Mouse (Mus musculus) cortical plate, adult 2 months (tissue): ENCODE measurements at regions not wholly inside any gene's neighbourhood (a gene's known extent, or its start where the extent isn't known, plus 50 kb on each side); places are given as distances from the start of the nearest gene placed in this dataset.

Source experiments
- CTCF ChIP-seq: fragments of 200-500 bp; IDR thresholded peaks from 2 replicates; pipeline ENCODE4 v1.5.1; 2011; ENCODE audit warnings: mild to moderate bottlenecking, control low read depth, low read length; ENCODE audit not compliant: insufficient read depth; ENCODE audit errors: extremely low read depth
- POLR2A ChIP-seq: fragments of 200-500 bp; IDR thresholded peaks from 2 replicates; pipeline ENCODE4 v1.6.1; 2011; ENCODE audit warnings: mild to moderate bottlenecking, low read length, control low read depth; ENCODE audit not compliant: insufficient read depth; ENCODE audit errors: extremely low read depth

DNA sequence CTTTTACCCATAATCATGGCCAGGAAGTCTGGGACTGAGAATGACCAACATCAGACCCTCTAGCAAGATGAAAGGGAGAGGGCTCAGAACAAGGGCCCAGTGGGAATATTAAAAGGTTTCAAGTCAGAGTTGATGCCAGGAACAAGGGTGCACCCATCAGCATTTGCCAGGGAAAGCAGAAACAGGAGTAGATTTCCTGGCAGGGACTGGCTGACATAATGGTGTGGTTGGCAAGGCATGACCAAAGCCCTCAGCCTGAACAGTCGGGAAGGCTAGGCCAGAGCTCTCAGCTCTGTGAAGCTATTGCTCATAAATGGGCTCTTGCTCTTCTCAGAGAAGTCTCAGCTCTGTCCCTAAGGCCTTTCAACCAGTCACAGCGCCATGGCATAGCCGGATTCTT, 263.6 kb downstream of the CK137956 start:
- TF ChIP-seq CTCF (no peak), POLR2A (no peak)
